Mouse (Mus musculus): ENCODE results near the gene Plekhm3. TPM values are rescaled to one million over a fixed set of nuclear protein-coding genes. Genes with fewer than 3 reads are reported as not detected.

Plekhm3 gene
- polyA plus RNA-seq, 1 experiment from 2014 or later = 9.4 TPM

DNA sequence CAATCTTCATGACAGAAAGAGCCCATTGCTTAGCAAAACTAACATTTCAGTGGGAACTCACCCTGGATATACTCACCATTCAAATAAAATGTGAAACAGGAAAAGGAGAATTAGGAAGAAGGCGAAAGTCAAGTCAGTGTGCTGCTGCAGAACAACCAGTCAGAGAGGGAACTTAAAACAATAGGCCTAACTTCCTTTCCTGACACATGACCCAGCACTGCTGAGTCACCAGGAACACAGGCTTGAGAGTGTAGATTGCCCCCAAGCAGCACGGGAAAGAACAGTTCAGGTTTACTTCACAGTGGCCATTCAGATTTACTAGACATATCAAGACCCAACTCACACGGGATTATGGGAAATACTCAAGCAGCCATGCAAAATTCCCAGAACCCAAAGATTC is 80.3 kb downstream of the Plekhm3 start:
- H3K4me1 ChIP-seq (ENCODE audit: control insufficient read depth, insufficient read depth, low read depth, low read length) = no peaks in the 10 kb centered on the region
- H3K27ac ChIP-seq (ENCODE audit: low read depth, low read length) = no peak overlapping the region
- H3K4me2 ChIP-seq (ENCODE audit: low read length) = no peak overlapping the region
- H3K27me3 ChIP-seq (replicated peaks; ENCODE audit: control insufficient read depth, insufficient read depth, low read length) = no peaks in the 10 kb centered on the region
- H3K36me3 ChIP-seq (ENCODE audit: control insufficient read depth, insufficient read depth, low read length) = no peaks in the 10 kb centered on the region
- ATAC-seq = no peak
- no peaks in the 10 kb centered on the region for H3K9me3 ChIP-seq (ENCODE audit: control insufficient read depth, low read length)
- WGBS = 84% methylated on average over 3 of the region's 3 CpGs
- H3K9ac ChIP-seq (ENCODE audit: low read depth, low read length) = no peak overlapping the region
- H3K4me3 ChIP-seq (ENCODE audit: low read length) = no peak overlapping the region

GRCm38 (mm10) chr1:64875712-64876111 is 80.9 kb downstream of the Plekhm3 start:
- no peak overlapping the region for H3K9ac ChIP-seq (ENCODE audit: low read depth, low read length)
- H3K27ac ChIP-seq (ENCODE audit: low read depth, low read length) = no peak overlapping the region
- H3K4me2 ChIP-seq (ENCODE audit: low read length) = no peak overlapping the region
- ATAC-seq = no peak
- no peaks in the 10 kb centered on the region for H3K9me3 ChIP-seq (ENCODE audit: control insufficient read depth, low read length)
- 88% methylated on average over 5 of the region's 5 CpGs for WGBS
- no peaks in the 10 kb centered on the region for H3K27me3 ChIP-seq (replicated peaks; ENCODE audit: control insufficient read depth, insufficient read depth, low read length)
- H3K4me1 ChIP-seq (ENCODE audit: control insufficient read depth, insufficient read depth, low read depth, low read length) = no peaks in the 10 kb centered on the region
- no peak overlapping the region for H3K4me3 ChIP-seq (ENCODE audit: low read length)
- no peaks in the 10 kb centered on the region for H3K36me3 ChIP-seq (ENCODE audit: control insufficient read depth, insufficient read depth, low read length)

- Histone ChIP-seq H3K9me3 (ENCODE audit: control insufficient read depth, low read length) (no peaks in the 10 kb centered on the region), H3K4me1 (ENCODE audit: control insufficient read depth, insufficient read depth, low read depth, low read length) (no peaks in the 10 kb centered on the region), H3K36me3 (ENCODE audit: control insufficient read depth, insufficient read depth, low read length) (no peaks in the 10 kb centered on the region), H3K27me3 (replicated peaks; ENCODE audit: control insufficient read depth, insufficient read depth, low read length) (no peaks in the 10 kb centered on the region), H3K9ac (ENCODE audit: low read depth, low read length) (no peak overlapping the region), H3K27ac (ENCODE audit: low read depth, low read length) (no peak overlapping the region), H3K4me3 (ENCODE audit: low read length) (no peak overlapping the region), H3K4me2 (ENCODE audit: low read length) (no peak overlapping the region)
- 92% methylated on average over 1 of the region's 1 CpGs for WGBS
- ATAC-seq = no peak
Observed at GRCm38 (mm10) chr1:64875156-64875555, 81.5 kb downstream of the Plekhm3 start.

GRCm38 (mm10) chr1:64871956-64872355 is 84.7 kb downstream of the Plekhm3 start:
- Histone ChIP-seq H3K9me3 (ENCODE audit: control insufficient read depth, low read length) (no peaks in the 10 kb centered on the region), H3K4me3 (ENCODE audit: low read length) (no peak overlapping the region), H3K9ac (ENCODE audit: low read depth, low read length) (no peak overlapping the region), H3K27ac (ENCODE audit: low read depth, low read length) (no peak overlapping the region), H3K36me3 (ENCODE audit: control insufficient read depth, insufficient read depth, low read length) (no peaks in the 10 kb centered on the region), H3K4me2 (ENCODE audit: low read length) (no peak overlapping the region), H3K27me3 (replicated peaks; ENCODE audit: control insufficient read depth, insufficient read depth, low read length) (no peaks in the 10 kb centered on the region), H3K4me1 (ENCODE audit: control insufficient read depth, insufficient read depth, low read depth, low read length) (no peaks in the 10 kb centered on the region)
- no peak for ATAC-seq
- WGBS = 88% methylated on average over 5 of the region's 5 CpGs

DNA sequence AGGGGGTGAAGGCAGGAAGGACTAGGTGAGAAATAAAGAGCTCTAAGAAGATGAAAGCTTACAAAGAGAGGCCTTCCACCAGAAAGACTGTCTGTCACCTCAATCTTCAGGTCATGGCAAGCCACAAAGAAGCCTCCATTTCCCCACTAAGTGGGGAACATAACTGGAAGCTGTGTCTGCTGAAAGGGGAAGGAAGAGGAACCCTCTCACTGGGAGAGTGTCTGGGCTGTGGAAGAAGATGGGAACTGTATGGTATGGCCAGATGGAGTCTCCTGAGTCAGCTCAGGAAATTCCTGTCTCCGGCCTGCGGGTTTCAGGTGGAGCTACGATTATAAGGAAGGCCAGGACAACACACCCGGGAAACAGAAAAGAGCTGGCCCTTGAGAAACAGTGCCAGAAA is 88.9 kb downstream of the Plekhm3 start:
- H3K4me1 ChIP-seq (ENCODE audit: control insufficient read depth, insufficient read depth, low read depth, low read length) = no peaks in the 10 kb centered on the region
- no peak overlapping the region for H3K4me2 ChIP-seq (ENCODE audit: low read length)
- H3K9me3 ChIP-seq (ENCODE audit: control insufficient read depth, low read length) = no peaks in the 10 kb centered on the region
- no peak overlapping the region for H3K27ac ChIP-seq (ENCODE audit: low read depth, low read length)
- ATAC-seq = no peak
- H3K9ac ChIP-seq (ENCODE audit: low read depth, low read length) = no peak overlapping the region
- no peak overlapping the region for H3K4me3 ChIP-seq (ENCODE audit: low read length)
- no peaks in the 10 kb centered on the region for H3K27me3 ChIP-seq (replicated peaks; ENCODE audit: control insufficient read depth, insufficient read depth, low read length)
- H3K36me3 ChIP-seq (ENCODE audit: control insufficient read depth, insufficient read depth, low read length) = no peaks in the 10 kb centered on the region
- WGBS = 73% methylated on average over 4 of the region's 4 CpGs

DNA sequence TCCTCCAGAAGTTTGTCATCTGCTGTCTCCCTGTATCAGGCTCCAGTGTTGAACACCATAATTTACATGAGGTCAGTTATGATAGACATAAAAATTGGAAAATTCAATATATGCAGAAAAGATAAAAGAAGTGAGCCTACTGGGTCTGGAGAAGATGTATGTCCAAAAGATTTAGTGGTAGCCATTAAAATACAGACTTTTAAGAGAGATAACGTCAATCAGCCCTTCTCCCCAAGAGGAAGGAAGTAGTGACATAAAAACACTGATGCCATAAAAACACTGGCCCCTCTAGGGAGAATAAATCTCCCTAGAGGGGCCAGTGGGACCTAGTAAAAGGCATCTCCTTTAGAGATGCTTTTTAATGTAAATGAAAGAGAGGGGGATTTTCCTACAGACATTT is 90.5 kb downstream of the Plekhm3 start:
- H3K36me3 ChIP-seq (ENCODE audit: control insufficient read depth, insufficient read depth, low read length) = no peaks in the 10 kb centered on the region
- H3K27me3 ChIP-seq (replicated peaks; ENCODE audit: control insufficient read depth, insufficient read depth, low read length) = no peaks in the 10 kb centered on the region
- no peak overlapping the region for H3K27ac ChIP-seq (ENCODE audit: low read depth, low read length)
- ATAC-seq = no peak
- WGBS = 64% methylated on average over 1 of the region's 1 CpGs
- no peaks in the 10 kb centered on the region for H3K9me3 ChIP-seq (ENCODE audit: control insufficient read depth, low read length)
- H3K4me2 ChIP-seq (ENCODE audit: low read length) = no peak overlapping the region
- H3K4me3 ChIP-seq (ENCODE audit: low read length) = no peak overlapping the region
- no peaks in the 10 kb centered on the region for H3K4me1 ChIP-seq (ENCODE audit: control insufficient read depth, insufficient read depth, low read depth, low read length)
- no peak overlapping the region for H3K9ac ChIP-seq (ENCODE audit: low read depth, low read length)

DNA sequence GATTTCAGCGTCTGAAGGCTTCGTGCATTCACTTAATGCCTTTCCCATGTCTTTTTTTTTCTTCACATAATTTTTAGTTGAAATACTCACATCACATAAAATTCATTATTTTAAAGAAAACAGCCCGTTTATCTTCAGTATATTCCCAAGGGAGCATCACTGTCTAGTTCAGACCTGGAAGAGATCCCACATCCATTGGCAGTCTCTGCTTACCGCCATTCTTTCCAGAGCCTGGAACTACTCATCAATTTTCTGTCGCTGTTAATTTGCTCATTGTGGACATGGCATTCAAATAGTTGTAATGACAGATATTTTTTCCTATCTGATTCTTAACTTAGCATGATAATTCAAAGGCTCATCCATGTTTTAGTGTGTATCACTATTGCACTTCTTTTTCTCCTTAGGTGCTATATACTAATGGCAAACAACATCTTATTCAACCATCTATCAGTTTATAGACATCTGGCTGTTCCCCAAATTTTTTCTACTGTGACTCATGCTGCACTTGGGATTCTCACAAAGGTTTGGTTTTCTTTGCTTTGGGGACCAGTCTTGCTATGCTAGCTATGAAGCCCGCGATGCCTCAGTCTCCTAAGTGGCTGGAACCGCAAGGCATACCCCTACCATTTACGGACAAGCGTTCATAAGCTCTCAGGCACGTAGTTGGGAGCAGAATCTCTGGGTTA is 96.2 kb downstream of the Plekhm3 start:
- 79% methylated on average over 11 of the region's 11 CpGs for WGBS
- Histone ChIP-seq H3K36me3 (ENCODE audit: control insufficient read depth, insufficient read depth, low read length) (no peaks in the 10 kb centered on the region), H3K4me2 (ENCODE audit: low read length) (no peak overlapping the region), H3K9ac (ENCODE audit: low read depth, low read length) (no peak overlapping the region), H3K4me1 (ENCODE audit: control insufficient read depth, insufficient read depth, low read depth, low read length) (no peaks in the 10 kb centered on the region; the same call in 1 of the 2 replicates), H3K9me3 (ENCODE audit: control insufficient read depth, low read length) (no peaks in the 10 kb centered on the region), H3K27ac (ENCODE audit: low read depth, low read length) (no peak overlapping the region), H3K27me3 (replicated peaks; ENCODE audit: control insufficient read depth, insufficient read depth, low read length) (no peaks in the 10 kb centered on the region), H3K4me3 (ENCODE audit: low read length) (no peak overlapping the region)
- ATAC-seq = no peak

DNA sequence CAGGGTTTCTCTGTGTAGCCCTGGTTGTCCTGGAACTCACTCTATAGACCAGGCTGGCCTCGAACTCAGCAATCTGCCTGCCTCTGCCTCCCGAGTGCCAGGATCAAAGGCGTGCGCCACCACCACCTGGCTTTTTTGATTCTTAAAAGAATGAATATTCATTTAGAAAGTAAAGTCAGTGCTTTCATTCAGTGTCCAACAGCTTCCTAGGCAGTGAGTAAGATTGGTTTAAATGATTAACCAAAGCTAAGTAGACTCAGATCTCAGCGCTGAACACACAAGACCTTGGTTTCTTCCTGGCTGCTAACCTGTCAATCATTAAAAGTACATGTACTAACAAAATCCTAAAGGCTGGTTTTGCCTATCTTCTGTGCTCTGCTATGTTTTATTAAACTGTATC is 96.8 kb downstream of the Plekhm3 start:
- Histone ChIP-seq H3K36me3 (ENCODE audit: control insufficient read depth, insufficient read depth, low read length) (no peaks in the 10 kb centered on the region), H3K27ac (ENCODE audit: low read depth, low read length) (no peak overlapping the region), H3K4me1 (ENCODE audit: control insufficient read depth, insufficient read depth, low read depth, low read length) (no peaks in the 10 kb centered on the region; the same call in 1 of the 2 replicates), H3K27me3 (replicated peaks; ENCODE audit: control insufficient read depth, insufficient read depth, low read length) (no peaks in the 10 kb centered on the region), H3K4me2 (ENCODE audit: low read length) (no peak overlapping the region), H3K9me3 (ENCODE audit: control insufficient read depth, low read length) (no peaks in the 10 kb centered on the region), H3K4me3 (ENCODE audit: low read length) (no peak overlapping the region), H3K9ac (ENCODE audit: low read depth, low read length) (no peak overlapping the region)
- no peak for ATAC-seq
- WGBS = 90% methylated on average over 5 of the region's 5 CpGs

GRCm38 (mm10) chr1:64854835-64855234 is 101.8 kb downstream of the Plekhm3 start:
- Histone ChIP-seq H3K27me3 (replicated peaks; ENCODE audit: control insufficient read depth, insufficient read depth, low read length) (no peaks in the 10 kb centered on the region), H3K27ac (ENCODE audit: low read depth, low read length) (no peak overlapping the region), H3K9ac (ENCODE audit: low read depth, low read length) (no peak overlapping the region), H3K4me3 (ENCODE audit: low read length) (no peak overlapping the region), H3K4me1 (ENCODE audit: control insufficient read depth, insufficient read depth, low read depth, low read length) (0 out of 2 replicates have a peak, but pooled peaks cover 2% of the 10 kb centered on the region), H3K4me2 (ENCODE audit: low read length) (no peak overlapping the region), H3K36me3 (ENCODE audit: control insufficient read depth, insufficient read depth, low read length) (no peaks in the 10 kb centered on the region), H3K9me3 (ENCODE audit: control insufficient read depth, low read length) (no peaks in the 10 kb centered on the region)
- 55% methylated on average over 5 of the region's 5 CpGs for WGBS
- ATAC-seq = no peak

Measured in hindbrain, embryonic 16.5 days (tissue).